Mouse (Mus musculus): Measurements from ENCODE around the gene AL732309.1.
A peak's percentile ranks its signal among the peaks of the same experiment; 100 is the strongest.

AL732309.1 gene

DNA sequence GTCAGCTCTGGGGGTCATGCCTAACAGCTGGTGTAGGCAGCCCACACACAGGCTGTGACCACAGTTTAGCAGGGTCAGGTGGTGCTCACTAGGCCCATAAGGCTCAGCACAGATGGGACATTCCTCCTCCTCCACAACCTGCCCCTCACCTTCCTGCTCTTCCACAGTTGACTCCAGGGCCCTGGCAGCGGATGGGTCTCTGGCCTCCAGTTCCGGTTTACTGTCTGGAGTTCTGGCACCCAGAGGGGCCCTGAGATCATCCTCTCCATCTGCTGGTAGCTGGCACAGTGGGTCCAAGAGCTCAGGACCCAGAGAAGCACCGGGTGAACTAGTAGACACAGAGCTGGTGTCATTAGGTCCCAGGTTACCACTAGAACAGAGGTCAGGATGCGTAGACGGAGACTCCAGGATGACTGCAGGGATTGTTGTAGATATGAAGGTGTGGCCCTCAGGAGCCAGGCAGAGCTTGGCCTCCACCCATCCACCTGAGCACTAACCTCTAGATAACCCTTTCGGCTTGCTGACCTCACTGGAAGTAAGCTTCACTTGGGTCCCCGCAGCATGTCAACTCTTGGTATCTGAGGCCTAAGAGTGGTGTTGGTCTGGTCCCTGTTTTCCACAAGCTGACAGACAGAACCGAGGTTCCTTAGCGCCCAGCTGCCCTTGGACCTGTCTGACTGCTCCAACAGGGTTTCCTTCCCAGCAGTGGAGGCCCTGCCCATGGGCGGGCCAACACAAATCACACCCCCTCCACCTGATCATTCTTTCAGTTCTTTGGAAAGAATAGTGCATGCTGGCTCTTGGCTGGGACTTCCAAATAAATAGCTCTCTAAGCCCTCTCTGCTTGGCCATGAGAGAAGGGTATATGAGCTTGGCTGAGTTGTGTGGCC lies at the start of gene AL732309.1:
AL732309.1 (minus strand) TSS at position 681 of the 890 bp plus-strand sequence.
- DNase-seq: no peak

DNA sequence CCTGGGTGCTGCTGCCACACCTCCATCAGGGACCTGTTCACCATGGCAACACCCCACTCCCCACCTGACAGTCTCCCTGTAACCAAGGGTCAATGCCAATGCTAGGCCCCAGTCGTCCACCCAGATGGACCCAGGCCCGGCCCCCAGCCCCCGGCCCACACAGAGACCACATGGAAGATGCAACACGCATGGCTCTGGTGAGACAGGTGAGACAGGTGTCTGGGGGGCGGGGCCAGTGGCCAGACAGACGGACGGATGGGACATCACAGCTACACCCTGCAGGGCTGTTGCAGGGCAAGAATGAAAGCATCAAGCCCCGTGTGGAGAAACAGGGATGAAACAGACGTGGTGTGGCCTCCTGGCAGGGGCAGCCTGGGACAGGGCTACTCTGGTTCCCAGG lies 47.0 kb upstream of the AL732309.1 start:
- no peak for DNase-seq

DNA sequence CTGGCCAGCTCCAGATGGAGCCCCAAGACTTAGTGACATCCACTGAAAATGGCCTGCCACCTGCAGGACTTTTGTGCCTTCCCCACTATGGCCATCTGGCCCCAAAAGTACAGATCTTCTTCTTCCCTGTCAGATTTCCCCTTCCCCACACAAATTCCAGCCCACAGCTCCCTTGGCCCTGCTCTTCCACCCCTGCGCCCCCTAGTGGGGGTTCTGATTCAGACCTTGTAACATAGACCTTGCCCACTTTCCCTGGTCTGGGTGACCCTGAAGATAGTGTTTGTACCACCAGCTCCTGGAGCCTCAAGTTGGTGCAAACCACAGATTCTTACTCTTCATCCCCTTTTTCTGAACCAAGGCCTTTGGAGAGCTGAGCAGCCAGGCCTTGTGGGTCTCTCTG lies 46.2 kb upstream of the AL732309.1 start:
- peak; percentile 67 to 82 for DNase-seq

DNA sequence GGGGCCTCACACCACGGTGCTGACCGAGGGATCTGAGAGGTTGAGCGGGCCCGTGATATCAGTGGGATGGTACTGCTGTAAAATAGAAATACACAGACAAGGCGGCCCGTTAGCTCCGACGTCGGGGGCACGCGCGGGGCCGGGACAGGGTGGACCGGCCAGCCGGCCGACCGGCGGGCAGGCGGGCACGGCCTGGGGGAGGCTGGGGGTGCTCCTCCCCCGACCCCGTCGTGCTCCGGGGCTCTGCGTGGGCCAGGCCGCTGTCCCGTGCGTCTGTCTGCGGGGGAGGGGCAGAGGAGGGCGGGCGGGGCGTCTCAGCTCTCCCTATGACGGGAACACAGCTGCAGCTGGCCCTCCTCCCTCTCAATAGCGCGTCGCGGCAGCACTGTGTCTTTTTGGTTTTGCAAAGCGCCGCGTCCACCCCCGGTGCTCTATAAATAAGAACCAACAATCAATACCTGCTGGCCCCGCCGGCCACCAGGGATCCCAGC lies 45.4 kb upstream of the AL732309.1 start:
- DNase-seq: peak; percentile 22 to 47

DNA sequence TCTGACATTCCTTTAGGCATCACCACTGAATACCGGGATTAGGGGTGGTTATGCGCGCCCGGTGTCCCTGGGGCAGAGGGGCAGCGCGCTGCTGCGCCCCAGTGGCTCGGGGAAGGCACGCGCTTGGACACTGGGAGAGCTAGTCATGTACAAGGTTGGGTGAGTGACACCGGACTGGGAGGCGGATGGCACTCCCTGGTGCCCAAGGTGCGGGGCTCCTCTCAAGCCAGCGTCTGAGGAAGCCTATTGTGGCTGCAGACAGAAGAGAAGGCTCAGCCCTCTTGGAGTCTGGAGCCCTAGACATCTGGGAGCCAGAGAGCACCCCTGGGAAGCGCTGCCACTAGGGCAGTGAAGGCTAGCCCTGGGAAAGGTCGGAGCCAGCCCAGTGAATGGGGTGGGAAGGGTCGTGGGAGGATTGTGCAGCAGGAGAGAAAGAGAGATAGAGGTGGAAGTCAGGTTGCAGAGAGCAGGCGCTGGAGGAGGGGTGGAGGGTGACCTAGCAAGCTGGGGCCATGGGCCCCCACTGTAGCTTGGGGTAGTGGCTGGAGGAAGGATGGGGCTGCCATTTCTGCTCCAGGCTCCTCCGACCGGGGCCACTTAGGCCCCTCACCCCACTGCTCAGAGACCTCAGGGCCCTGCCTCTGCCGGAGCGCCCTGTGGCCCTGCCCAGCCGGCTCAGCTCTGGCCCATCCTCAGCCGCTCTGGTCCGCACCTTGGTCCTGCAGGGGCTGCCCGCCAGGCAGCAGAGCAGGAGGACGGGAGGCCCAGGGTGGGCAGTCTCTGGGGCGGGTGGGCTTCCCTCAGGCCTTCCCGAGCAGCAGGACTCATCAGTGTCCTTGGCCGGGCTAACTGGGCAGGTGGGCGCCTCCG lies 44.8 kb upstream of the AL732309.1 start:
- peak in 1 of 2 experiments; percentile 25 for DNase-seq

DNA sequence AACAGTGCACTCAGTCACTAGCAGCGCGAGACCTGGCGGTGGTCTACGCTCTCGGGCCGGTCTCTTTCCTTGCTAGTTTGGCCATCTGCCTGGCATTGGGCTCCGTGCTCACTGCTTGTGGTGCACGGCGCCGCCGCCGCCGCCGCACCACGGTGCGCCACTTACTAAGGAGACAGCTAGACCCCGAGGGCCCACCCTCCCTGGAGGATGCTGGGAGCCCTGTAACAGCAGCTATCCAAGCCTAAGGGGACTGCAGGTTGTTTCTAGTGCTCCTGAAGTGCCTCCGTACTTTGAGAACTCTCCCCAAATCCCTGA lies 44.1 kb upstream of the AL732309.1 start:
- DNase-seq: peak; percentile 20 to 47

DNA sequence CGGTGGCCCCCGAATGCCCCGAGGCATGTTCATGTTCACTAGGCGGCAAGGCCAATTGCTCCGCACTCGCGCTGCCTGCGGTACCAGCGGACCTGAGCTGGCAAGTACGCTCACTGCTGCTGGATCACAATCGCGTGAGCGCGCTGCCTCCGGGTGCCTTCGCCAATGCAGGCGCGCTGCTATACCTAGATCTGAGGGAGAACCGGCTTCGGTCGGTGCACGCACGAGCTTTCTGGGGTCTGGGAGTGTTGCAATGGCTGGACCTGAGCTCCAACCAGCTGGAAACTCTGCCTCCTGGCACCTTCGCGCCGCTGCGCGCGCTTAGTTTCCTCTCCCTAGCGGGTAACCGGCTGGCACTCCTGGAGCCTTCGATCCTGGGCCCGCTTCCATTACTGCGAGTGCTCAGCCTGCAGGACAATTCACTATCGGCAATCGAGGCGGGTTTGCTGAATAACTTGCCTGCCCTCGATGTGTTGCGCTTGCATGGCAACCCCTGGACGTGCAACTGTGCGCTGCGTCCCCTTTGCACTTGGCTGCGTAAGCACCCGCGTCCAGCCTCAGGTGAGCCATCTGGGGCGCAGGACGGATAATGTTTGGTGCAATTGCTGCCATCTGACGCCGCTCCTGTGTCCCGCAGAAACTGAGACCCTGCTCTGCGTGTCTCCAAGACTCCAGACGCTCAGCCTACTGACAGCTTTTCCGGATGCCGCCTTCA lies 43.6 kb upstream of the AL732309.1 start:
- peak in 1 of 2 experiments; percentile 17 for DNase-seq

DNA sequence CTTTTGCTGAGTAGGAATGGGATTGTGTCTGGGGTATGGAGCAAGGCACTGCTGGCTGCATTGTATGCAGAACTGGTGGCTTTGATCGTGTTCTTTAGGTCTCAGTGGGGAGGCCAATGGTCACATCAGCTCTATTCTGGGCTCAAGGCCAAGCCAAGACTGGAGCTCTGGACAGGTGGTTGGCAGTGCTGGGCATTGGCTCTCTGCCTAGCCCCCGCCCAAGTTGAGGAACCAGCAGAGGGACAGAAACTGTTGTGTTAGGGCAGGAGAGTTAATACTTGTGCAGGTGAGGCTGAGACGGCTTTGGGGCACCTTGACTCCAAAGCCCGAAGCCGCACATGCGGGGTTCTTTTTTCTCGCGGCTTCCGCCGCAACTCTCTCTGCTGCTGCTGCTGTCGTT lies 43.0 kb upstream of the AL732309.1 start, which contains the start of gene Lrrc26:
Lrrc26 (plus strand) TSS at position 265 of the 400 bp plus-strand sequence.
- DNase-seq: peak; percentile 54 to 71

DNA sequence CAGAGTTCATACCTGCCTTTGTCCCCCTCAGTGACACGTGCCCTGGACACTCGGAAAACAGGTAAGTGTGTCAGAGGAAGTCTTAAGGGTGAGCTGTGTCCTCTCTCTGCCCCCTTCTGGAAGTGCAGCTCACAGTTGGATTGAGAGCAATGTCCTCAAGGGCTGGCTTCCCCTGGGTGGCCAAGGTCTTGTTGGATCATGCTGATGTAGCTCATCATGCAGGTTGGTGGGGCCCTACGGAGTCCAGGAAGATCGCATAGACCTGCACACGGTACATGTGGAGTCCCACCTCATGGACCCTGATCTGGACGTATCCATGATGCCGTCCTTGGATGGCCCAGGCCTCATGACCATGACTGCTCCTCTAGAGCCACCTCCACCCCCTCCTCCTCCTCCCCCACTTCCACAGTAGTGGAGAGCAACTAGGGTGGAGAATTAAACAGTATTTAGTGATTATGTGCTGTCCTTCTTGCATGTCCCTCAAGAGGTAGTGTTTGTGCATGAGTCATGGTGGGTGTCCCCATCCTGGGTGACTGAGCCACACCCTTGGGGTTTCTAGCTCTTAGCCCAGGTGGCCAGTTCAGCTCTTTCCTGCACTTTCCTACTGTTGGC lies 42.2 kb upstream of the AL732309.1 start:
- no peak for DNase-seq

DNA sequence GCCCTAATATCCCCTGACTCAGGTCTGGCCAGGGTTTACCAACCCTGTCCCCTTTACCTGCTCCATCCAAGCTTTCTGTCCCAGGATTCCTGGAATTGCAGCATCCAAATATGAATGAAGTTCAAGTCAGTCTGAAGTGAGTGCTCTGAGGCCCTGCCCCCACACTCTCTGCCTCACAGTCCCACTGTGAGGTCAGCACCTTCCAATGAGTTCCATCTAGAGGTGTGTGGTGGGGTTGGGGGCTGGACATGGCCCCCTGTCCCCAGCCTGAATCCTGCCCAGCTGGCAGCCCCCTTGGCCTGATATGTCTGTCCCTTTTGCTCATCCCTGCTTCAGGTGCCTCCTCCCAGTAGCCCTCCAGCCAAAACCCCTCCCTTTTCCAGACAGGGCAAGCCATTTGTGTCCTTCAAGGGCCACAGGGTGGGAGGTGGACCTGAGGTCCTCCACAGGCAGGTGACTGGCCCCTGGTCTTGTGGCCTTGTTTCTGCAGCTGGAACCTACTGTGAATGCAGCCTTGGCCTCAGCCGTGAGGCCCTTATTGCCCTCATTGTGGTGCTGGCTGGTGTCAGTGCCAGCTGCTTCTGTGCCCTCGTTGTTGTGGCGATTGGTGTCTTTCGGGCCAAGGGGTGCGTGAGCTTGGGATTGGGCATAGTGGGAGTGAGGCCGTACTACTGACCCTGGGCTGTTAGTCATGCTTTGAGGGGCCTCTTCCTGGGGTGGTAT lies 41.4 kb upstream of the AL732309.1 start, which contains the start of gene Tmem210:
Tmem210 (plus strand) TSS at position 219 of the 723 bp plus-strand sequence.
- no peak for DNase-seq

DNA sequence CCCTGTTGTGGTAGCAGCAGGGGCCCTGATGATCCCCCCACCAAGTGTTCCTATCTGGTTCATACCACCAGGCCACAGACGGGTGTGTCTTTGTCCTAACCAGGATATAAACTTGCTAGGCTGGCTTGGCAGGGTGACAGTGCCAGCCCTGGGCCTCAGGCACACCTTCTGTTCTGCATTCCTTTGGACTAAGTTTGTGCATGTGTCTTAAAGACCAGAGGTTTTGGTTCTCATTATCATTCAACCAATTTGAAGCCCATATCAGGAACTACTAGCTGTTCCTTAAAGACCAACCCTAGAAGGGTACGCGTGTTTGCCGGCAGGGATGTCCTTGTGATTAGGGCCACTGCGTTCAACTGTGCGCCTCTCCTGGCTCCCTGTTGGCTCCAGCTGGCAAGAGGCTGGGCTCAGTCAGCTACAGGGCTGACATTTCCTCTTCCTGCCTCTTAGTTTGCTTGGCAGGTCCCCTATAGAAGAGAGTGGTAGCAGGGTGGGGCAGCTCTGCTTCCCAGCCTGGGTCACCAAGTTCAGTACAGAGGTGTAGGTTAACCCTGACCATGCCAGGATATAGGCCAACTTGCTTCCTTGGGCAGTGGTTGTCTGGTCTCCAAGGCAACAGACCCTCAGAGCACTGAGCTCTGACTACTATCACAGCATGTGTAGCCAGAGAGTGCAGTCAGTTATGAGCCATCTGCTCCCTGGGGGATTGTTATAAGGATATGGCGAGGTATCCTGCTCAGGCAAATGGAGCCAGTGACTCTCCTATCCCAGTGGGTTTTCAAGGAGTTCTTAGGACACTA lies 40.4 kb upstream of the AL732309.1 start:
- peak; percentile 62 to 80 for DNase-seq

DNA sequence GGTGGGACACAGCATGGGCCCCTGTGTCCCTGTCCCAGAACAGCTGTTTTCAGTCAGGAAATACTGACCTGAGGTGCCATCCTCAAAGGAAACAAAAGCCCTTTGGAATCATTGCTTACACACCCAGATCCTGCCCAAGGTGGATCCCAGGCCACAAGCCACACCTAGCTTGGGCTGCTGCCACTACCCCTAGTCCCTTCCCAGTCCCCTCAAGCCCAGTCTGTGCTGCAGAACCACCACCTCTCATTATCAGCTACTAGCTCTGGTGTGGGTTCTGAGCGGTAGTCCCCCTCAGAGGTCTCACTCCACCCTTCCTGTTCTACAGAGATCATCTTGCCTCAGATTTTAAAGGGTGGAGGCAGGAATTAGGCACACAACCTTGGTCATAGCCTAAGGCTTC lies 39.7 kb upstream of the AL732309.1 start:
- DNase-seq: no peak

DNA sequence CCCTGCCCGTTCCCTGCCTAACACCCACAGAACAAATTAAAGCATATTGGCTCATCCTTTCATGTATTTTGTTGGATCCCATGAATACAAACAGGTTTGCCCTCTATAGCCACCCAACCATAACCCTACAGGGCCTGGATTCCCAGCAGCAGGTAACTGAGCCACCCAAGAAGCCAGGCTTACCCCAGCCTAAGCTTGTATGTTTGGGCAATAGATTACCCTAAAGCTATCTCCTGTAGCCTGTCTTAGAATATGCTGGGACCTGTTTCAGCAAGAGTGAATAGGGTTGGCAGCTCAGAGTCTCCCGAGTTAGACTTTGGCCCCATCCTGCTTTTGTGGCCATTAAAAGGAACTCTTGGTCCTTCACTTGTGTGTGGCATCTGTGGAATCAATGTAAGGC lies 38.9 kb upstream of the AL732309.1 start:
- DNase-seq: no peak

DNA sequence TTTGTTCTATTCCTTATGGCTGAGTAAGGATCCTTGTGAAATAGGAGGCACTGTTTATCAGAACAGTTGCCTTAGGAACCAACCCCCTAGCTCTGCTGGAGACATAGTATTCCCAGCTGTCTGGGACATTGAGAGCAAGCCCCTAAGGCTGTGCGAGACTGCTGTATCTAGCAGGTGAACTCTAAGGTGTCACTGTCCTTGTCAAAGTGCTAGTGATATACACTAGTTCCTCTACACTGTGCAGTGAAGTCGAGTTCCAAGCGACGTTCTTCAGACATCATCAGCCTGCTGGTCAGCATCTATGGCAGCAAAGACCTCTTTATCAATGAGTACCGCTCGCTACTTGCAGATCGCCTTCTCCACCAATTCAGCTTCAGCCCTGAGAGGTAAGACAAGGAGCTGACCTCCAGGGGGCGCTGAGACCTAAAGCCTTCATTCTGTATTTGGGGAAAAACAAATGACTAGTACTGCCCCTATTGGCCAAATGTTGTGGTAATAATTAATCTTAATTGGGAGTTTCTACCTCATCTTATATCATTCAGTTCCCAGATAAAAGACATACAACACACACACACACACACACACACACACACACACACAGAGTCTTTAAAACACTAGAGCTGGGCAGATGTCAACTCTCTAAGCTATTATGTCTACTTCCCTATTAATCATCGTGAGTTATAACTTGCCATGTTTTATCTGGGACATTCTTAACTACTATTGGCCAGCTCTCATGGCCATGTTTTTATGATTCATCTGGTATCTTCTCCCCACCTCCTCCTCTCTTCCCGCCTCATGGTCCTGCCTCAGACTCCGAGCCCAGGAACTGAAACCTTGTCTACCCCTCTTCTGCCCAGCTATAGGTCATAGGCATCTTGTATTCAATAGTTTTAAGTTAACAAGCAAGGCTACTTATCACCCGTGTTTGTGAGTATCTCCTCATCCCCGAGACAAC lies 32.5 kb upstream of the AL732309.1 start:
- peak; percentile 79 to 87 for DNase-seq

DNA sequence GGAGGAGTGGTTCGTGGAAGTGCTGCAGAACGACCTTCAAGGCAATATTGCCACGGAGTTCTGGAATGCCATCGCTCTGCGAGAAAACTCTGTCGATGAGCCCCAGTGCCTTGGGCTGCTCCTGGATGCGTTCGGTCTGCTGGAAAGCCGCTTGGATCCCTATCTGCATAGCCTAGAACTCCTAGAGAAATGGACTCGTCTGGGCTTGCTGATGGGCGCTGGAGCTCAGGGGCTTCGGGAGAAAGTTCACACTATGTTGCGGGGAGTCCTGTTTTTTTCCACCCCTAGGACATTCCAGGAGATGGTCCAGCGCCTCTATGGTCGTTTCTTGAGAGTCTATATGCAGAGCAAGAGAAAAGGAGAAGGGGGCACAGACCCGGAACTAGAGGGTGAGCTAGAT lies 26.3 kb upstream of the AL732309.1 start:
- no peak for DNase-seq

DNA sequence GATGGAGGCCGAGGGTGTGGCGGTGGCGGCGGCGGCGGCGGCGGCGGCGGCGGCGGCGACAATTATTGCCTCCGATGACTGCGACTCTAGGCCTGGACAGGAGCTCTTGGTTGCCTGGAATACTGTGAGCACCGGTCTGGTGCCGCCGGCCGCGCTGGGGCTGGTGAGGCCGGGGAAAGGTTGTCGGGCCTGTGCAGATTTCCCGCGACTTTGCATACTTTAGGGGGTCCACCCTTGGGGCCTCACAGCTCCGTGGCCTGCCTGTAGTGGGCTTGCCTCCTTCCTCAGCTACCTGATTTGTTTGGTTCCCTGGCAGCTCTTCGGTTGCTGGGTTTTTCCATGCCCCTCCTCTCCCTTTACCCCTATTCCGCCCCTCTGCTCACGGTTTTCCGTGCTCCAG lies 25.9 kb upstream of the AL732309.1 start:
- no peak for DNase-seq

DNA sequence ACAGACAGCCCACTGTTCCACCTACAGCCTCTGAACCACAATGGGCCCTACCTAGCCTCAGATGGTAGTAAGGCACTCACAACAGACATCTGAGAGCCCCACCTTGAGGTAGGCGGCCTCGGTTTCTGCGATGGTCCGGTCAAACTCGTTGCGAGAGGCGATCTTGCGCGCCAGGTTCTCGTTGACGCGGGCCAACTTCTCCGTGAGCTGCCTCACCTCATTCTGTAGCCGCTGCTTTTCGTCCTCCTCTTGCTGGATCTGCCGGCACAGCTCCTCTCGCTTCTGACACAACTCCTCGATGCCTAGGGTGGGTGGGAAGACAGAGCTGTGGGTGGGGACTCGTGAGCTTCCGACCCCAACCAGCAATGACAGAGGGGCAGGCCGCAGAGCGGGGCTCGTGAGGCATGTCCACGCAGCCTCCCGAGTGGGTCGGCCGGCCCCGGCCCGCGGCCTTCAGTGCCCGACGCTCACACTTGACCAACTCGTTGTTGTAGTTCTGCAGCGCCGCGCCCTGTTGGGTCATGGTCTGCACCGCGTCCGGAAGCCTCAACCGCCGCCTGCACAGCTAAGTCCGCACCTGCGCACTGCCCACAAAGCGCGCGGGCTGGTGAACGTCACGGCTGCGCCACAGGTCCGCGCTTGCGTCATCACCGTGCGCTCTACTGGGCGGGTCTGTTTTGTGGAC lies 25.3 kb upstream of the AL732309.1 start, which contains the start of the genes Ssna1 and Anapc2:
Ssna1 (minus strand) TSS at position 612 of the 685 bp plus-strand sequence.
Anapc2 (plus strand) TSS at position 652 of the 685 bp plus-strand sequence.
- peak; percentile 98 to 99 for DNase-seq

DNA sequence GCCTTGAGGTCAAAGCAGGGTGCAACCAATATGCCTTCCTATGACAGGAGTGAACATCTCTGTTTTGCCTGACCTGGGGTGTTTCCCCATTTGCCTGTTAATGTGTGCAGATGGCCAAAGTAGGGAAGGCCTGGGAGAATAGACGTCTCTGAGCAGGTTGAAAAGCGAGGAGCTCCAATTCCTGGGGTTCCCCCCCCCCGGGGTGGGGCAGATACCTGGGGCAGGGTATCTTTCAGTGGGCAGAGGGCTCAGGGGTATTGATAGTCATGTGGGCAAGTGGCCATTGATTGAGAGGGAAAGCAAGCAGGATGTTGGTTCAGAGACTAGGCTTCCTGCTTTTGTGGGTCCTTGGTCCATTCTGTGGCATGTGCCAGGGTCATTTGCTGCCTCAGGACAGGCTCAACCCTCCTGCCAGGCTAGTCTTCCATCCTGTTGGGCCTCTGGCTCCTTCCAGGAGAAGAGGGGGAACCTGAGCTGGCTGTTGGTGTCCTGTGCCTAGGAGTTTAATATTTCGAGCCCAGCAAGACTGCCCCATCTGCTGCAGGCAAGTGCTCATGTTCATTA lies 21.2 kb upstream of the AL732309.1 start:
- DNase-seq: no peak
